In the genomic region with DNA sequence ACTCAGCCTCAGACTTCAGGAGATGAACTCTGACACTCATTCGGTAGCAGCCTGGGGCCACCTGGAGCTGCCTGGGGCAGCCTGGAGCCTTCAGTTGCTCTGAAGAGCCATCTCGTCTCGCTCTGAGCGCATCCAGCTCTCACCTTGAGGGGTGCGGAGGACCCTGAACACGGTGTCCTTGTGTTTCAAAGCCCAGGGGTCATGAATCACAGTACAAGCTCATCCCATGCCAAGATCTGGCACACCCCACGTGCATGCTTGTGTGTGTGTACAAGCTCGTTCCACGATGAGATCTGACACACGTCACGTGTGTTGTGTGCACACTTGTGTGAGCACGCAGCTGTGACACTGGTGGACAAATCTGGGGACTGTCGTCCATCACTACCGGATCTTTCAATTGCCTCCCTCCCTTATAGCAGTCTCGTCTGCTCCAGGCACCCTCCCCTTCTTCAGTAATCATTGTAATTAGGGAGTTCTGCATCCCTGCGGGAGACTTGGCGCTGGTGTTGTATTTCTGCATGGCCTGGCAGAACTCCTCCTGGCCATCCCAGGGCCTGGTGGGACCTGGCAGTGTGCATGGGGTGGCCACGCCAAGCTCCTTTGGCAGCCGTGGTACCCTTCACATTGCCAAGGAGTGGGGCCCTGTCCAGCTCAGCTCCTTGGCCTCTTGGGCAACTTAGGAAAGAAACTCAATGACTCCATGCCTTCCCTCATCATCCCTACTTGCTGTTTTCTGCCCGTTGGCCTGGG, we compare ENCODE assay signal across 9 mouse cellular contexts. TPM values are rescaled to one million over a fixed set of nuclear protein-coding genes. Genes with fewer than 3 reads are reported as not detected.
DNase-seq lines count a peak whose midpoint lies in the region; ATAC-seq and TF ChIP-seq lines count a peak whose summit lies in the region.
"Had no signal": no experiment of that assay in that cellular context is flagged by ENCODE, and none has a peak within 500 bp of the region (broad histone marks: within the 10 kb centered on the region; RNA-seq: fewer than 3 reads in every experiment).

No protein-coding gene starts in this region.

- no peaks in the 10 kb centered on the region for H3K4me1 ChIP-seq in midbrain, postnatal 0 days (ENCODE audit: insufficient read depth, low read length)
- H3K4me1 ChIP-seq in midbrain, embryonic 16.5 days (ENCODE audit: control insufficient read depth, insufficient read depth, low read length) = no peaks in the 10 kb centered on the region
- no peaks in the 10 kb centered on the region for H3K4me1 ChIP-seq in liver, embryonic 11.5 days (replicated peaks; ENCODE audit: control insufficient read depth, insufficient read depth, low read length)

- H3K36me3 ChIP-seq in midbrain, postnatal 0 days (ENCODE audit: insufficient read depth, low read length) = no peaks in the 10 kb centered on the region
- no peaks in the 10 kb centered on the region for H3K36me3 ChIP-seq in midbrain, embryonic 16.5 days (ENCODE audit: control insufficient read depth, insufficient read depth, low read length)
- H3K36me3 ChIP-seq in liver, embryonic 11.5 days (ENCODE audit: control insufficient read depth, insufficient read depth, low read length) = no peaks in the 10 kb centered on the region
- H3K36me3 ChIP-seq: neural tube, embryonic 13.5 days had no signal

- TF ChIP-seq CTCF in midbrain, postnatal 0 days (IDR thresholded peaks at IDR 0.05) = no peak

- no peak overlapping the region for H3K27ac ChIP-seq in midbrain, postnatal 0 days (ENCODE audit: low read depth, low read length)
- H3K27ac ChIP-seq in midbrain, embryonic 16.5 days (ENCODE audit: low read length) = no peak overlapping the region
- H3K27ac ChIP-seq in liver, embryonic 11.5 days (ENCODE audit: low read depth, low read length) = no peak overlapping the region
- H3K27ac ChIP-seq: neural tube, embryonic 13.5 days had no signal

- H3K9ac ChIP-seq in midbrain, postnatal 0 days (replicated peaks; ENCODE audit: low read length, poor library complexity, severe bottlenecking) = no peak overlapping the region
- H3K9ac ChIP-seq in midbrain, embryonic 16.5 days (ENCODE audit: low read depth, low read length) = no peak overlapping the region
- no peak overlapping the region for H3K9ac ChIP-seq in liver, embryonic 11.5 days (ENCODE audit: low read depth, low read length)
- H3K9ac ChIP-seq: neural tube, embryonic 13.5 days had no signal

- peak; percentile 87 for DNase-seq in midbrain, postnatal 0 days (ENCODE audit: low spot score)
- DNase-seq in cerebellum, postnatal 14 days = peak; percentile 97 to 99
- DNase-seq in layer of hippocampus, adult 18-20 months (ENCODE audit: low spot score in 2 of 2) = peak; percentile 33 to 60
- no peak for DNase-seq in thymus, postnatal 0 days (ENCODE audit: low spot score)
- DNase-seq in yolk sac, embryonic 10.5 days (ENCODE audit: low spot score) = no peak
- DNase-seq in liver, embryonic 11.5 days (ENCODE audit: low spot score) = no peak

- H3K27me3 ChIP-seq in midbrain, postnatal 0 days (ENCODE audit: insufficient read depth, low read length) = no peaks in the 10 kb centered on the region
- H3K27me3 ChIP-seq in midbrain, embryonic 16.5 days (ENCODE audit: control insufficient read depth, insufficient read depth, low read depth, low read length) = no peaks in the 10 kb centered on the region
- no peaks in the 10 kb centered on the region for H3K27me3 ChIP-seq in liver, embryonic 11.5 days (replicated peaks; ENCODE audit: control insufficient read depth, insufficient read depth, low read length)
- H3K27me3 ChIP-seq: neural tube, embryonic 13.5 days had no signal

- ATAC-seq in midbrain, postnatal 0 days (ENCODE audit: low FRiP score) = no peak
- ATAC-seq in midbrain, embryonic 16.5 days = no peak
- no peak for ATAC-seq in liver, embryonic 11.5 days (replicated peaks; ENCODE audit: low FRiP score)

- WGBS in midbrain, postnatal 0 days = 73% methylated on average over 20 of the region's 20 CpGs
- 69% methylated on average over 20 of the region's 20 CpGs for WGBS in midbrain, embryonic 16.5 days
- WGBS in liver, embryonic 11.5 days = 72% methylated on average over 20 of the region's 20 CpGs

- no peak overlapping the region for H3K4me2 ChIP-seq in midbrain, postnatal 0 days (ENCODE audit: low read depth, low read length, poor library complexity, severe bottlenecking)
- no peak overlapping the region for H3K4me2 ChIP-seq in midbrain, embryonic 16.5 days (ENCODE audit: low read length)
- H3K4me2 ChIP-seq in liver, embryonic 11.5 days = no peak overlapping the region
- H3K4me2 ChIP-seq: neural tube, embryonic 13.5 days had no signal

- no peaks in the 10 kb centered on the region for H3K9me3 ChIP-seq in midbrain, postnatal 0 days (ENCODE audit: low read length)
- H3K9me3 ChIP-seq in midbrain, embryonic 16.5 days (replicated peaks; ENCODE audit: control insufficient read depth, low read length, poor library complexity, severe bottlenecking) = no peaks in the 10 kb centered on the region
- H3K9me3 ChIP-seq in liver, embryonic 11.5 days (ENCODE audit: control insufficient read depth, low read length) = no peaks in the 10 kb centered on the region
- H3K9me3 ChIP-seq: neural tube, embryonic 13.5 days had no signal

- H3K4me3 ChIP-seq in midbrain, postnatal 0 days (ENCODE audit: low read depth, low read length) = no peak overlapping the region
- no peak overlapping the region for H3K4me3 ChIP-seq in midbrain, embryonic 16.5 days (ENCODE audit: low read depth, low read length)
- no peak overlapping the region for H3K4me3 ChIP-seq in liver, embryonic 11.5 days (ENCODE audit: low read depth, low read length)
- H3K4me3 ChIP-seq: neural tube, embryonic 13.5 days had no signal

RNA-seq across cellular contexts. Expression of a gene that starts 27.8 kb away (rescaled TPM):
- total RNA-seq in midbrain, postnatal 0 days (2014; rRNA removed) = 1.6 and 1.9 TPM in 2 replicates
- 0.37 and 0.39 TPM in 2 replicates for polyA plus RNA-seq in midbrain, postnatal 0 days (2015; fragmentation: Nextera tagmentation; extraction: Ambion mirVana)
- 0.25 TPM in 1 of 2 replicates, not detected in the other for polyA plus RNA-seq in midbrain, embryonic 16.5 days (2015; fragmentation: Nextera tagmentation; extraction: Ambion mirVana)
- not detected for total RNA-seq in layer of hippocampus, adult 18-20 months (2021)
- 2.3 and 2.8 TPM in 2 replicates for polyA plus RNA-seq in thymus, postnatal 0 days (2015; fragmentation: Nextera tagmentation; extraction: Ambion mirVana)
- polyA plus RNA-seq in liver, embryonic 11.5 days (2014; fragmentation: Nextera tagmentation; extraction: Ambion mirVana) = not detected in 2 replicates
- polyA plus RNA-seq: limb, embryonic 11.5 days; neural tube, embryonic 13.5 days had no signal

RNA-seq across cellular contexts. Expression of a gene that starts 46.8 kb away (rescaled TPM):
- 55.5 and 72.9 TPM in 2 replicates for total RNA-seq in midbrain, postnatal 0 days (2014; rRNA removed)
- polyA plus RNA-seq in midbrain, postnatal 0 days (2015; fragmentation: Nextera tagmentation; extraction: Ambion mirVana) = 182 and 188 TPM in 2 replicates
- polyA plus RNA-seq in midbrain, embryonic 16.5 days (2015; fragmentation: Nextera tagmentation; extraction: Ambion mirVana) = 194 and 198 TPM in 2 replicates
- total RNA-seq in layer of hippocampus, adult 18-20 months (2021) = 100 to 1,000 TPM; 123 to 125 TPM
- polyA plus RNA-seq in thymus, postnatal 0 days (2015; fragmentation: Nextera tagmentation; extraction: Ambion mirVana) = 361 and 388 TPM in 2 replicates
- 188 and 210 TPM in 2 replicates for polyA plus RNA-seq in liver, embryonic 11.5 days (2014; fragmentation: Nextera tagmentation; extraction: Ambion mirVana)

Comparison
In these comparisons a context has a peak if more than half of its experiments do, and no peak if none do; other contexts are left out.
1. DNase-seq: peak in midbrain, postnatal 0 days (single experiment), cerebellum, postnatal 14 days (2 of 2) and layer of hippocampus, adult 18-20 months (2 of 2); none in thymus, postnatal 0 days (single experiment), yolk sac, embryonic 10.5 days (single experiment) and liver, embryonic 11.5 days (single experiment).